Mouse (Mus musculus) G1E-ER4 (cell line): ENCODE data around the gene Zbtb2. TPM values are rescaled to one million over a fixed set of nuclear protein-coding genes. Genes with fewer than 3 reads are reported as not detected.

Experiments used
- GATA1 ChIP-seq: IDR thresholded peaks from one replicate; pipeline ENCODE4 v1.8.0; 2012; ENCODE audit warnings: low read length, inconsistent platforms
- polyA plus RNA-seq: library from polyadenylated mRNA; stranded (reverse); fragments of >175 nt; gene quantifications from 2 replicates; pipeline ENCODE4 v1.2.3, GENCODE M21; 2012

Zbtb2 gene
- polyA plus RNA-seq, 1 experiment, result 6.9 TPM

DNA sequence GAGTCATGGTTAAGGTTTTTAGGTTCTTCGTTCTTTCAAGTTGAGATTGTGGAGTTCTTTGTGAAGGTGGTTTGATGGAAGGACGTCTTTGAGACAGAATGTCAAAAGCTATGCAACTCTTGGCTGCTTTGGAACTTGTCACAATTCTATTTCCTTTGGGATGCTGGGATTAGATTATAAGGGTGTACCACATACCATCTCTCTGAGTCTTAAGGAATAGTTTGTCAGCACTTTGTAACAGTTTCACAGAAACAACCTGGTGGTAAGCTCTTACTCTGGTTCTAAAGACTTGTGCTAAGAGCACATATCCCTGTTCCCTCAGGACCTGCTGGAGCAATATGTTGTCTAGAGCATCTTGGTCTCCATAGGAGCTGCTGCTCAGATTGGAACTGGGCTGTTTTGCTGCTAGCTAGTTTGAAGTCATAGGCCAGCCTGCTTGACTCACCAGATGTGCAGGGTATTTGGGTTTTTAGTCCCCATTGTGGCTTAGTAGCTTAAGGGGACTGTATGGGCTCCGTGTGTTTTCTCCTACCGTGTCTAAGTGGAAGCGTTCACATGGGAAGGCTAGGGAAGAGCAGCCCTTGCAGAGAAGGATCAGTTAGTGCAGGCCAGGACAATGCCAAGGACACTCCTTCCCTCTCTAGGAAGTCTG is 1.7 kb upstream of the Zbtb2 start:
- TF ChIP-seq GATA1, result no peak

DNA sequence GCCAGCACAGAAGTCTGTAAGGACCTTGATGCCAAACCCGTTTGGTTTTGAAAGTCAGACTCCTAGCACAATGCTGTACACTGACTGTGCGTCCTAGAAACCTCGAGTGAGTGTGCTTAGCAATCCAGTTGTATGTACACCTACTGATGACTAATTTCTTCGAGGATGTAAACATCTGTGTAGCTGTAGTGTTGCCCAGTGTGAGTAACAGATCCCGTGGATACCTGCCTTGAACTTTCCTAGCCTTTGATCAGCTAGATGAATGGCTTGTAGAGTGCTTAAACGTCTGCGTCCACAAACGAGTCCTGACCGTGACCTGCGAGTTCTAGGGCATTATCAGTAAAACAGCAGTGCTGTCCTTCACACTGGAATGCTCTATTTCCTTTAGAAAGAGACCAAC is 1.1 kb upstream of the Zbtb2 start:
- no peak for TF ChIP-seq GATA1

DNA sequence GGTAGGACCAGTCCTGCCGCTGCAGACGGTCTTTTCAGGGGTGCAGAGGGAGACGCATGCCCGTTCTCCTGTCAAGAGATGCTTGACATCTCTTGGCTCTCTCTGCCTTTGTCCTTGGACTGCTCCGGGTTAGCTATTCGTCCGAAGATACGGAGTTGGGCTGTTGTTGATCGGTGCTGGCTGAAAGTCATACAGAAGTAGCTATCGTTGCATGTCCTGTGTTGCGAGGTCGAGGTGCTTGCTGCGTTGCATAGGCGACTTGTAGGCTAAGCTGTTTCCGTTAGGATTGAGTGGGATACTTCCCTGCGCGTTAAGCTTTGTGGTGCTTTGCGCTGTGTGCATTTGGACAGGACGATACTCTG is 457 bp upstream of the Zbtb2 start:
- TF ChIP-seq GATA1, result no peak

DNA sequence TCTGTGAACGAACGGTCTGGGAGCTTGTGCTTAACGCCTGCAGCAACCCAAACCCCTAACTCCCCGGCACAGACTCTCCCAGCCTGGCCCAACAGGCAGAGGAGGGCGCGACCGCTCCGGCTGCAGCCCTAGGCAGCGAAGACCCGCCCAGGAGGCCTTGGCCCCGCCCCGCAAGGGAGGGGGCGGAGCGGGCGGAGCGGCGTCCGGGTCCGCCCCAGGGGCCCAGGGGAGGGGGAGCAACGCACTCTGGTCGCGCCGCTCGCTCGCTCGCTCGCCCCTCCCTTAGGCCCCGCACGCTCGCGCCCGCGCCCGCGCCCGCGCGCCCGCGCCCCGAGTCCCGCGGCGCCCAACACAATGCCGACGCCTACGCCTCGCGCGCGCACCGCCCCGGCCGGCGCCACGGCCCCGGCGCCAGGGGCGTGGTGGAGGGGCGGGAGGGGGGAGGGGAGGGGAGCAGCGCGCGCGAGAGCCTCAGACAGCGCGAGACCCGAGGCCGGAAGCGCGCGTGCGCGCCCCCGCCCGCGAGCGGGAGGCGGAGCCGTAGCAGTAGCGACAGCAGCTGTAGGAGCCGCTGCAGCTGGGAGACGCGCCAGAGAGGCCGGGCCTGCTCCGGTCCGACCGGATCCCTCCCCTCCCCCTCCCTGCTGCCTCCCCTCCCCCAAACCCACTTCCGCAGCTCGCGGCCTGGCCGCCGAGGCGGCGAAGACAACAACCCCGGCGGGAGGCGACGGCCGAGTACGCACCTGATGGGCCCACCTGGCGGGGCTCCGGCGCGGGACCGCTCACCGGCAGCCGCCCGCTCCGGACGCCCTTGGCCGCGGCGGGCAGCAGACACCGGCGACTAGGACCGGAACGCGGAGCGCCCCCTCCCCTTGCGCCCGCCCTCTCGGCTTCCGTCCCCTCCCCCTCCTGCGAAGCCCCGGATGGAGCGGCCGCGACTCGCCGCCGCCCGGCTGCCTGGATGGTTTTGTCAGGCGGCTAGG is 1.0 kb downstream of the Zbtb2 start:
- no peak for TF ChIP-seq GATA1

DNA sequence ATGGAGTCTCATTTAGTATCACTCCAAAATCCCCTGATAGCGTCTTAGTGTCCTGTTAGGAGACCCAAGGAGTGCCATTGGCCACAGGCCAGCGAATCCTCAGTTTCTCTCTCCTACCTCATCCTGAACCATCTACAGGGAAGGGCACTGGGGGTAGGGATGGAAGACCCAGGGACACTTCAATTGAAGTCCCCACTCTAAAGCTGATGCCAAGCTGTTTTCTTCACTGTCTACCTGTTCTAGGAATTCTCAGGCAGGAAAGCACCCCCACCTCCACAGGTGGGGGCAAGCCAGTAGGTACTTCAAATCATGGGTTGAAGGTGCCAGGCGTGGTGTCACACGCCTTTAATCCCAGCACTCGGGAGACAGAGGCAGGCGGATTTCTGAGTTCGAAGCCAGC is 3.7 kb downstream of the Zbtb2 start:
- TF ChIP-seq GATA1, result no peak

DNA sequence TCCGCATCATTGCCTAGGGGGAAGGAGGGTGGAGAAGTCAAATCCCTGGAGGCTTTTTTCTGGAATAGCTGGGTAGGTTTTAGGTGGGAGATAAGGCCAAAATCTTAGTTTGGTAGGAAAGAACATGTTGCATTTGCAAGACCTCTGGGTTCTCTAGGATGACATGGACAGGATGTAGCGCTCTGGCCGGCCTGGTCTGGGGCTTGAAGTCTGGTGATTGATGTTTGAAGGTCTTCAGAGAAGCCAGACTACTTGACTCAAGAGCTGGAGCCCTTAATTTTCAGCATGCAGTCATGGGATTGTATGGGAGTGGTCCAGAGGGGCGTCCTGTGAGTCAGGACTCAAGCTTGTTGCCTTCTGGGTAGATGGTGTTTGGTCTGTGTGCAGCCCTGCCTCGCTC is 7.2 kb downstream of the Zbtb2 start:
- TF ChIP-seq GATA1, result no peak

DNA sequence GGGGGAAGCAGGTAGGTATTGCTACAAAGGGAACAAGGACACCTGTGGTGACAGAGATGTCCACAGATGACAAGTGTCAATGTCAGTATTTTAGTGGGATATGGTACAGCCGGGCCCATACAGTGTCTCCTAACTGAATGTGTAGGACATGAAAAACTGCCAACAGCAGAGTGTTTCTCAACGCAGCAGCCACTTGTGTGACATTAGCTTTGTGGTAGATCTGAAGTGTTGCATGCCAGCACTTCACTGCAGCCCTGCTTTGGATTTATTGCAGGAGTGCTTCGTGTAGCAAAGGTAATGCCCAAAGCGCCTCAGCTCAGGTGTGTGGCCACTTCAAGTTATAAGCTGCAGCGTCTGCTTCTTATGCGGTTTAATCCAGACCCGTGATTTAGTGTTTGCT is 11.0 kb downstream of the Zbtb2 start:
- no peak for TF ChIP-seq GATA1

DNA sequence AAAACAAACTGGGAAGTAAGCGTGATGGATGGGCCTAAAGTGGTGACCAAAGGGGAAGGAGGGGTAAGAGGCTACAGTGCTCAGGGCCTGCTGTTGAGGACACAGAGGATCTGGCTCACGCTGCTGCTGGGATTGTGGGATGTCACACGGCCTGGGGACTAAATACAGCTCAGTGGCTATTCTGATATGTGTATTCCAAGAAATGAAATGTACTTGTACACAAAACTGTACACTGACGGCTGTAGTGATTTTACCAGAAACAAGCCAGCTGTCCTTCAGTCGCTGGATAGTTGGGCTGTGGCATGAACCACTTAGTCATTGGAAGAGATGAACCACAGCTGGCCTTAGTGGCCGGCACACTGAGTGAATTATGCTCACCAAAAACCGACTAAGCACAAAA is 11.4 kb downstream of the Zbtb2 start:
- no peak for TF ChIP-seq GATA1

DNA sequence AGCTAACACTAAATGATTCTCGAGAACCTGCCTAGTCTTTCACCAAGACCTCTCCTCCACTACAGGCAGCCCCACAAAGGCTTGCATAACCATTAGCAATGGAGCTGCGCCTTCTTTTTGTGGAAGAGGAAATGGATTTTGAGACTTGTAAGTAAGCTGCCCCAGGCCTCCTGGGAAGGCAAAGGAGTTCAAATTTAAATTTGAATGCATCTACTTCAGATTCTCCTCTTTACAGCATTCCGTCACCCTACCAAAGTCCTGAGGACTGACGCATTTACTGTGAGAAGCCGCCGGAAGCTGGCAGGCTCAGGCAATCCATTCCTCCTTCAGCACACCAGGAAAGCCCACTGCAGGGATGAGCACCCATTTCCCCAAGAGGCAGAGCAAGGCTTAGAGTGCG is 12.6 kb downstream of the Zbtb2 start:
- no peak for TF ChIP-seq GATA1

DNA sequence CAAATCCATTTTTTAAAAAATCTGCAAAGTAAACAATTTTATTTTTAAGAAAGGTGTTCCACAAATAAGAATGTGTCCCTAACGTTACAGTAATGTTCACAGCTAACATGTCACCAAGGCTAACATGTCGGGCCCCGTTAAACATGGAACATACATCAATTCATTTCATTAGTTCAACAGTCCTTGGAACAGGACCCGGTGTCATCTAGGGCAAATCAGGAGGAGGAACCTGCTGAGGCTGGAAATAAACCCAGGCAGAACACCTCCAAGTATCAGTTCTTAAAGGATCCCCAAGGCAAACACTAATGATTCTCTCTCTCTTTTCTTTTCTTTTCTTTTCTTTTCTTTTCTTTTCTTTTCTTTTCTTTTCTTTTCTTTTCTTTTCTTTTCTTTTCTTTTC is 13.2 kb downstream of the Zbtb2 start:
- no peak for TF ChIP-seq GATA1

DNA sequence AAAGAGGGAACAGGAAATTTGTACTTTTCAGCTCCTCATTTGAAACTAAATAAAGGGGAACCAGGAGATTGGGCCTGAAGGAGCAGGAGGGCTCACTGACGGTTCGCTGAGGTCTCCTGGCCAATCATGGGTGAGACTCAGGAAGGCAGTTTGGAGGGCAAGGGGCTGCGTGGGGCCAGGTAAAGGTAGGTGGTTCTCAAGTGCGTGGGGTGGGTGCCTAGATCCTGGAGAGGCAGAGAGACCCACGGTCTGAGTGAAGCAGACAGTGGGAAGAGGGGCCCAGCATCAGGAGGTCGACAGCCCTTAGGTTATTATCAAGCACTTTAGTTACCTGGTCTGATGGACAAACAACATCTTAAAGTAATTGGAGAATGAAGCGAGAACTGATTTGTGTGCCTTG is 13.7 kb downstream of the Zbtb2 start:
- no peak for TF ChIP-seq GATA1

DNA sequence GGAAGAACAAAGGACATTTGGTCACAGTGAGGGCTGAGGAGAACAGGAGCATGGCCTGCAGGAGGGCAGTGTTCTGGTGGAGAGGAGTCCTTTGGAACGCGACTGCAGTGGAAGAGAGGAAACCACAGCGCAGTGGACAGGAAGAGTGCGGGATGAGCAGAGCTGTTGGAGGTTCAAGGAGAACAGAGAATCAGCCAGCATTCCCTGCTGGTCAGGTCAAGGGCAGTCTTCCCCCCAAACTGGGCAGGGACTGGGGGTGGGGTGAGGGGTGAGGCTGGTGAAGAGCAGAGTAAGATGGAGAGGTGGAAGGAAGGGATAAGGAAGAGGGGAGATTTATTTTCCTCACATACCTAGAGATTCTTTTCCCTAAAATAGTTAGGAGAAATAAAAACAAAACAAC is 14.3 kb downstream of the Zbtb2 start:
- TF ChIP-seq GATA1, result no peak

DNA sequence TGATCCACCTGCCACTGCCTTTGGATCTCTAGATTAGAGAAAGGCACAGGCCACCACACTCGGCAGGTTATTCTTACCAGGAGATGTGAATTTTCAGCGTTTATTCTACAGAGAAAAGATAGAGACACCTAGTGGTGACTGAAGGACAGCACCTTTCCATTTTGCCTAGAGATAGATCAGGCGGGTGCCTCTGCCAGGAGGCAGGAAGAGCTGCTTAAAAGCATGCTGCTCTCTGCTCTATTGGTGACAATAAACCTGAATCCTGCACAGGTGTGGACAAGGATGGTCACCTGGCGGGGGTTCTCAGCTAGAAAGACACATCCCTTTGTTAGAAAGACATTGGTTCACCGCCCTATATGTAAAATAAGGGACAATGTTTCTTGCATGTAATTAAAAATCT is 15.9 kb downstream of the Zbtb2 start:
- TF ChIP-seq GATA1, result no peak

DNA sequence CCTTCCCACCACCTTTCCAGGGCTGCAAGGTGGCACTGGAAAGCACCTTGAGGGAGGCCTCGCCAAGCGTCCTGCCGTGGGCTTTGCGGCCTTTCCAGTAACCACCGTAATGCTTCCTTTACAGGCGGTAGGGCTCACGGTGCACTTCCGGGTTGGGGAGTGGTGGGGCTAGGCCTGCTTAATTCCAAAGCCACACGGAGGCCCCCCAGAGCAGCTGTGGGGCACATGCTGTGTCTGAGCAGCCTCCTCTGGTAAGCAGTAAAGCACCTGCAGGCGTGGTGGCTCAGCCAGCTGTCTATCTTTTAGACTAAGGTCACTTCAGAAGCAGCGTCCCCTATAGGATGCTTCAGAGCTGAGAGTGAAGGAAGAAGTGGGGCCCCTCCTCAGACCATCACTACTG is 17.8 kb downstream of the Zbtb2 start:
- TF ChIP-seq GATA1, result no peak

DNA sequence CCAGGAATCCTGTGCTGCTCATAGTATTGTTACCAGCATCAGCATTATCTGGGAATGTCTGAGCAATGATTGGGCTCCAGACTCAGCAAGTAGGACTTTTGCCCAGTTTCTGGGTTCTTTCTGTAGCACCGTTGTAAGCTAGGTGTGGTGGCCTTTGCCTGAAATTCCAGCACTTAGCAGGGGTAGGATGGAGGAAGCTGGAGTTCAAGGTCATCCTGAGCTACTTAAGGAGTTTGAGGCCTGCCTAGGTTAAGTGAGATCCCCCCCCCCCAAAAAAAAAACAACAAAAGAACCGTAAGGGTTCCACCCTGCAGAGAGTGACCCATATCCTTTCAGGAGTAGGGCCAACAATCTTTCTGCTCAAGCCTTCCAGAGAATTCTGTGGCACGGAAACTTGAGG is 23.3 kb downstream of the Zbtb2 start:
- no peak for TF ChIP-seq GATA1

DNA sequence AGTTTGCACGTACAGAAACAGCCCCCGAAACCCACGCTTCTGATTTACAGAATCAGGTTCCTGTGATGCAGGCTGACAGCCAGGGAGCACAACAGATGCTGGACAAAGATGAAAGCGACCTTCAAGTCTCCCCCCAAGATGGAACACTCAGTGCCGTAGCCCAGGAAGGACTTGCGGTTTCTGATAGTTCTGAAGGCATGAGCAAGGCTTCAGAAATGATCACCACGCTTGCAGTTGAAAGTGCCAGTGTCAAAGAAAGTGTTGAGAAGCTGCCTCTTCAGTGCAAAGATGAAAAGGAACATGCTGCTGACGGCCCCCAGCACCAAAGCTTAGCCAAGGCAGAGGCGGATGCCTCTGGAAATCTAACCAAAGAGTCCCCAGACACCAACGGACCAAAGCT is 30.5 kb downstream of the Zbtb2 start:
- no peak for TF ChIP-seq GATA1

DNA sequence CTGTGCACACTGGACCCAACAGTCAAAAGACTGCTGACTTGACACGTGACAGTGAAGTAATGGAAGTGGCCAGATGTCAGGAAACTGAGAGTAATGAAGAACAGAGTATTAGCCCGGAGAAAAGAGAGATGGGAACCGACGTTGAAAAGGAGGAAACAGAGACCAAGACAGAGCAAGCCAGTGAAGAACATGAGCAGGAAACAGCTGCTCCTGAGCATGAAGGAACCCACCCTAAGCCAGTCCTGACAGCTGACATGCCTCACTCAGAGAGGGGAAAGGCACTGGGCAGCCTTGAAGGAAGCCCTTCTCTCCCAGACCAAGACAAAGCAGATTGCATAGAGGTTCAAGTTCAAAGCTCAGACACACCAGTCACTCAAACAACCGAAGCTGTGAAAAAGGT is 31.3 kb downstream of the Zbtb2 start:
- TF ChIP-seq GATA1, result no peak
